Mouse (Mus musculus) CH12.LX (cell line): ENCODE results near the gene Kiss1r.

Experiments used
- CHD2 ChIP-seq: IDR thresholded peaks from 2 replicates; pipeline ENCODE4 v1.6.1; 2011; ENCODE audit warnings: low read length, improper control_type of control experiment
- CTCF ChIP-seq, 2 experiments: IDR thresholded peaks in 1 of 2; conservative IDR thresholded peaks in 1 of 2; 2 replicates each; pipeline ENCODE4 v1.5.1; 2011 to 2012; ENCODE audit warnings: low read depth in 2 of 2, low read length in 2 of 2, improper control_type of control experiment in 1 of 2, inconsistent platforms in 1 of 2, mild to moderate bottlenecking in 1 of 2, moderate library complexity in 1 of 2
- E2F4 ChIP-seq: IDR thresholded peaks from 2 replicates; pipeline ENCODE4 v1.6.1; 2011; ENCODE audit warnings: low read depth, low read length, improper control_type of control experiment; ENCODE audit not compliant: insufficient replicate concordance
- EP300 ChIP-seq: IDR thresholded peaks from 2 replicates; pipeline ENCODE4 v1.6.1; 2011; ENCODE audit warnings: low read length, improper control_type of control experiment
- ETS1 ChIP-seq: conservative IDR thresholded peaks from 2 replicates; pipeline ENCODE4 v1.6.1; 2012; ENCODE audit warnings: low read depth, mild to moderate bottlenecking, inconsistent platforms, low read length, improper control_type of control experiment, moderate library complexity
- GABPA ChIP-seq: IDR thresholded peaks from 2 replicates; pipeline ENCODE4 v1.6.1; 2012; ENCODE audit warnings: low read depth, low read length, improper control_type of control experiment, inconsistent platforms; ENCODE audit not compliant: insufficient replicate concordance
- MAX ChIP-seq: IDR thresholded peaks from 2 replicates; pipeline ENCODE4 v1.6.1; 2011; ENCODE audit warnings: low read length, improper control_type of control experiment
- POLR2A ChIP-seq: IDR thresholded peaks from 2 replicates; pipeline ENCODE4 v1.6.1; 2011; ENCODE audit warnings: low read depth, mild to moderate bottlenecking, improper control_type of control experiment, low read length
- TCF12 ChIP-seq: IDR thresholded peaks from 2 replicates; pipeline ENCODE4 v1.6.1; 2014; ENCODE audit warnings: low read depth, mild to moderate bottlenecking, inconsistent platforms, low read length, improper control_type of control experiment
- ZKSCAN1 ChIP-seq: IDR thresholded peaks from 2 replicates; pipeline ENCODE4 v1.6.1; 2012; ENCODE audit warnings: low read depth, inconsistent platforms, low read length, improper control_type of control experiment, borderline replicate concordance
- ZNF384 ChIP-seq: IDR thresholded peaks from 2 replicates; pipeline ENCODE4 v1.6.1; 2012; ENCODE audit warnings: low read depth, low read length, improper control_type of control experiment, inconsistent platforms

- TF ChIP-seq CTCF (conservative IDR thresholded peaks at IDR 0.05 in 1 of 2, IDR thresholded peaks at IDR 0.05 in 1 of 2; ENCODE audit: low read depth in 2 of 2, low read length in 2 of 2) (no peak), EP300 (no peak), ZKSCAN1 (no peak), ZNF384 (0 out of 2 replicates have a peak, but pooled peaks have one; percentile 18), E2F4 (no peak), ETS1 (no peak), CHD2 (peak; percentile 72), POLR2A (peak; percentile 74), TCF12 (0 out of 2 replicates have a peak, but pooled peaks have one; percentile 33), MAX (no peak), GABPA (no peak)
Measured at GRCm38 (mm10) chr10:79908167-79909091, 8.3 kb upstream of the Kiss1r start, which contains the start of gene Med16.
